Mouse (Mus musculus) CD4-positive helper T cell, adult 2 months (primary cell): Measurements from ENCODE around the gene Tspo2.
"Not testable (repeated sequence)": the region's sequence is repeated elsewhere in the genome, so short reads cannot be mapped to it uniquely, and the experiment has no call there.

Experiments
- DNase-seq: peaks from one replicate; pipeline ENCODE4 v3.0.0-alpha.2; 2012; ENCODE audit warnings: low read depth, missing footprints, low spot score

Gene Tspo2

GRCm38 (mm10) chr17:48451353-48451675 is at the start of gene Tspo2:
TSS of gene Tspo2 (minus strand) at chr17:48451522.
- no peak for DNase-seq

GRCm38 (mm10) chr17:48500846-48501445 is 49.6 kb upstream of the Tspo2 start:
- no peak for DNase-seq

- DNase-seq = no peak
Observed at GRCm38 (mm10) chr17:48497986-48498385, 46.7 kb upstream of the Tspo2 start.

- no peak for DNase-seq
Observed at GRCm38 (mm10) chr17:48493986-48494385, 42.7 kb upstream of the Tspo2 start.

GRCm38 (mm10) chr17:48493582-48493981 is 42.3 kb upstream of the Tspo2 start:
- DNase-seq = no peak

- DNase-seq = no peak
Observed at GRCm38 (mm10) chr17:48492621-48493020, 41.3 kb upstream of the Tspo2 start.

GRCm38 (mm10) chr17:48489466-48489865 is 38.1 kb upstream of the Tspo2 start:
- no peak for DNase-seq

GRCm38 (mm10) chr17:48484191-48484590 is 32.9 kb upstream of the Tspo2 start:
- DNase-seq = no peak

GRCm38 (mm10) chr17:48483764-48484163 is 32.4 kb upstream of the Tspo2 start:
- no peak for DNase-seq

- DNase-seq = no peak
Observed at GRCm38 (mm10) chr17:48479952-48480351, 28.6 kb upstream of the Tspo2 start.

GRCm38 (mm10) chr17:48475444-48475843 is 24.1 kb upstream of the Tspo2 start:
- no peak for DNase-seq

- DNase-seq = not testable (repeated sequence)
Observed at GRCm38 (mm10) chr17:48474282-48474681, 23.0 kb upstream of the Tspo2 start.

GRCm38 (mm10) chr17:48467395-48468231 is 16.3 kb upstream of the Tspo2 start:
- DNase-seq = peak; percentile 64

- DNase-seq = peak; percentile 54
Observed at GRCm38 (mm10) chr17:48466769-48467394, 15.6 kb upstream of the Tspo2 start.

- peak; percentile 25 for DNase-seq
Observed at GRCm38 (mm10) chr17:48463391-48463790, 12.1 kb upstream of the Tspo2 start.

GRCm38 (mm10) chr17:48462096-48462495 is 10.8 kb upstream of the Tspo2 start:
- DNase-seq = peak; percentile 71

GRCm38 (mm10) chr17:48457971-48458653 is 6.8 kb upstream of the Tspo2 start:
- no peak for DNase-seq

- DNase-seq = no peak
Observed at GRCm38 (mm10) chr17:48455955-48456354, 4.6 kb upstream of the Tspo2 start.

GRCm38 (mm10) chr17:48454688-48455087 is 3.4 kb upstream of the Tspo2 start, which contains the start of gene Unc5cl:
TSS of gene Unc5cl (plus strand) at chr17:48454901.
- DNase-seq = no peak

GRCm38 (mm10) chr17:48454190-48454589 is 2.9 kb upstream of the Tspo2 start:
- DNase-seq = no peak

GRCm38 (mm10) chr17:48453489-48453888 is 2.2 kb upstream of the Tspo2 start:
- peak; percentile 13 for DNase-seq
